Mouse (Mus musculus): Measurements from ENCODE around the gene Rfc2.

DNA sequence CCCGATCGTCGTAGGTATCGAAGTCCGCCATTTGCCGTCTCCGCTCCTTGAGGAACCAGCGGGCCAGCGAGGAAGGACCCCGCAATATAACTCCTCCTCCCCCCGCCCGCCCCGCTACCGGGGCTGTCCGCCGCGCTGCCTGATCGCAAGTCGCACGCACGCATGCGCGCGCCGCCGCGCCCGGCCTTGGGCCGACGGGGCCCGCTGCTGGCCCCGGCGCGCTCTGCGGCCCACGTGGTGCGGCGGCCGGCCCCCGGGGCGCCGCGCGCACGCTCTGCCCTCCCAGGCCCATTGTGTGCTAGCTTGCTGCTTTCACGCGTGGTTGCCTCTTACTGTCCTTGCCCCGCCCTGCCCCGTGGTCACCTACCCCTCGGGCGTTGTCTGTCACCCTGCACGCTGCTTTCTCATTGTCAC is 58.1 kb downstream of the Rfc2 start, which contains the start of gene Eif4h:
- TF ChIP-seq ZMIZ1 (IDR thresholded peaks at IDR 0.05; ENCODE audit: low read depth, low read length) (peak; percentile 92), TBP (IDR thresholded peaks at IDR 0.05; ENCODE audit: low read depth, low read length) (peak; percentile 82), E2F4 (IDR thresholded peaks at IDR 0.05; ENCODE audit: borderline replicate concordance, low read depth, low read length) (no peak), KAT2A (conservative IDR thresholded peaks at IDR 0.05; ENCODE audit: low read depth, low read length) (no peak; the same call in 1 of the 2 replicates), TCF12 (IDR thresholded peaks at IDR 0.05; ENCODE audit: low read depth, low read length) (peak; percentile 66), MYB (IDR thresholded peaks at IDR 0.05; ENCODE audit: low read depth, low read length) (no peak), POLR2A (IDR thresholded peaks at IDR 0.05; ENCODE audit: control insufficient read depth in 1 of 2, insufficient read depth in 1 of 2, low read depth in 1 of 2, low read length in 2 of 2, poor library complexity in 1 of 2) (peak; percentile 88 to 96), CTCF (IDR thresholded peaks at IDR 0.05 in 2 of 3, conservative IDR thresholded peaks at IDR 0.05 in 1 of 3; ENCODE audit: control insufficient read depth in 1 of 3, insufficient read depth in 1 of 3, low read depth in 2 of 3, low read length in 3 of 3, poor library complexity in 1 of 3, severe bottlenecking in 1 of 3) (0 out of 6 replicates have a peak, but pooled peaks of 1 of the 3 experiments have one; percentile 1), SIN3A (IDR thresholded peaks at IDR 0.05; ENCODE audit: low read length) (peak; percentile 64), MXI1 (IDR thresholded peaks at IDR 0.05; ENCODE audit: low read depth, low read length) (peak; percentile 97), EP300 (IDR thresholded peaks at IDR 0.05; ENCODE audit: low read depth in 1 of 2, low read length in 2 of 2) (no peak), USF1 (IDR thresholded peaks at IDR 0.05; ENCODE audit: low read depth, low read length) (peak; percentile 84), RCOR1 (IDR thresholded peaks at IDR 0.05; ENCODE audit: low read depth, low read length) (no peak), CHD1 (IDR thresholded peaks at IDR 0.05; ENCODE audit: low read depth, low read length) (no peak)

All from MEL (cell line).